ENCODE assay signal across 8 mouse cellular contexts in the genomic region with DNA sequence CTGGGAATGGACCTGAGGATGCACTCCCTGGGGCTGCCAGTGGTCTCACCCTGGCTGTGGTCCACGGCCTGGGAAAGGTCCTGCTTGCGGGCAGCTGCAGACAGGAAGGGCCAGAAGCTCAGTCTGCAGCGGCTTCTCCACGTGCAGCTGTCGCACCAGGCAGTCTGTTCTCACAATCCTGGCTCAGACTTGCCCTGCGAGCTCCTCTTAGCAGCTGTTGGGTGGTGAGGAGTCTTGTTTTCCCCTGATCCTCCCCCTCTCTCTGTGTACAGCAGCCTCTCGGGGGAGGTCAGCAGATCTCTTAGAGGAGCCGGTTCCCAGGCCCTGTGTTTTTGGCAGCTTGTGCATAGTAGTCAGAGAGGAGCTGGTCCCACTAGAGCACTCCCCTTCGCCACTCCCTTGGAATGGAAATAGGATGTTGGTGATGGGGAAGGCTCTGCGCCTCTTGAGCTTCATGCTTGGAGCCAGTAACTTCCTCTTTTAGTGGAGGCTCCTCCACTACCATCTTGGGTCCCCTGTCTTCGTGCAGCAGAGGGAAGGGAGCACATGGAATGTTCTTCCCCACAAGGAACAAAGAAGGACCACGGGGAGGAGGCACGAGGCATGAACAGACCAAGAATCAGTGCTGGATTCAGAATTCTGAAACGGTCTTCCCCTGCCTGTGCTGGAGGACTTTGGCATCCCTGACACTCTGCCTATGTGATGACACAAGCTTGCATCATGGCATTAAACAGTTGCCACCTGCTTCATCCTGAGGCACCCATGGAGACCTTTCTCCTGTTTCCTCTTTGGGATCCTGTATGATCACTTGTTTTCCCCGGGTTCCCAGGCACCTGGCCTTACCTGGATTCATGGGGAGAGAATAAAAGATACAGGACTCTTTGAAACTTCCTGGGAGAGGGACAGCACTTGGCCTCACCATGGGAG. TPM values are rescaled to one million over a fixed set of nuclear protein-coding genes. Genes with fewer than 3 reads are reported as not detected.
DNase-seq lines count a peak whose midpoint lies in the region; ATAC-seq and TF ChIP-seq lines count a peak whose summit lies in the region.

No protein-coding gene starts in this region.

- H3K4me1 ChIP-seq in forebrain, embryonic 13.5 days, result no peaks in the 10 kb centered on the region

- ATAC-seq in forebrain, embryonic 13.5 days, result no peak

- no peaks in the 10 kb centered on the region for H3K9me3 ChIP-seq in forebrain, embryonic 13.5 days (replicated peaks)

- TF ChIP-seq CTCF in layer of hippocampus, adult 2 months (conservative IDR thresholded peaks at IDR 0.05), result no peak

- H3K27me3 ChIP-seq in forebrain, embryonic 13.5 days, result no peaks in the 10 kb centered on the region

- H3K36me3 ChIP-seq in forebrain, embryonic 13.5 days (ENCODE audit: poor library complexity, severe bottlenecking), result no peaks in the 10 kb centered on the region

- no peak overlapping the region for H3K9ac ChIP-seq in forebrain, embryonic 13.5 days

- no peak for DNase-seq in layer of hippocampus, adult 2 months (ENCODE audit: low spot score in 2 of 2)
- DNase-seq in layer of hippocampus, adult 18-20 months (ENCODE audit: low spot score in 2 of 2), result no peak
- peak; percentile 66 for DNase-seq in MN1 (ENCODE audit: low spot score)
- DNase-seq in heart, adult 9 months (ENCODE audit: low spot score in 2 of 2), result peak; percentile 87 to 94
- peak; percentile 20 to 72 for DNase-seq in kidney, postnatal 25 days
- DNase-seq in ovary, adult 18-20 months (ENCODE audit: low spot score), result peak; percentile 70
- DNase-seq in adrenal gland, postnatal 25 days, result no peak

- no peak overlapping the region for H3K4me3 ChIP-seq in layer of hippocampus, adult 2 months
- H3K4me3 ChIP-seq in forebrain, embryonic 13.5 days, result no peak overlapping the region

- peak overlapping the region; percentile 65 for H3K27ac ChIP-seq in layer of hippocampus, adult 2 months
- H3K27ac ChIP-seq in forebrain, embryonic 13.5 days, result no peak overlapping the region

- no peak overlapping the region for H3K4me2 ChIP-seq in forebrain, embryonic 13.5 days

- 76% methylated on average over 15 of the region's 15 CpGs for WGBS in forebrain, embryonic 13.5 days

RNA-seq across cellular contexts. Expression of a gene that starts 14.3 kb away (rescaled TPM):
- 10 to 100 TPM; 64.4 to 69.2 TPM for total RNA-seq in layer of hippocampus, adult 2 months (2021)
- 10 to 100 TPM; 58.5 to 68.8 TPM for total RNA-seq in layer of hippocampus, adult 18-20 months (2021)
- 51.8 and 53.9 TPM in 2 replicates for total RNA-seq in adrenal gland, postnatal 25 days (2021)
- polyA plus RNA-seq in forebrain, embryonic 13.5 days (2015; fragmentation: Nextera tagmentation; extraction: Ambion mirVana), result 135 and 140 TPM in 2 replicates

RNA-seq across cellular contexts. Expression of a gene that starts 33.4 kb away (rescaled TPM):
- total RNA-seq in layer of hippocampus, adult 2 months (2021), result 1 to 10 TPM; 4.1 to 6.0 TPM
- 1 to 10 TPM; 6.3 to 8.2 TPM for total RNA-seq in layer of hippocampus, adult 18-20 months (2021)
- total RNA-seq in adrenal gland, postnatal 25 days (2021), result 13.7 and 13.8 TPM in 2 replicates
- 3.0 and 3.8 TPM in 2 replicates for polyA plus RNA-seq in forebrain, embryonic 13.5 days (2015; fragmentation: Nextera tagmentation; extraction: Ambion mirVana)

RNA-seq across cellular contexts. Expression of a gene that starts 43.7 kb away (rescaled TPM):
- 100 to 1,000 TPM; 170 to 176 TPM for total RNA-seq in layer of hippocampus, adult 2 months (2021)
- total RNA-seq in layer of hippocampus, adult 18-20 months (2021), result 100 to 1,000 TPM; 174 to 181 TPM
- total RNA-seq in adrenal gland, postnatal 25 days (2021), result 131 and 144 TPM in 2 replicates
- 175 and 178 TPM in 2 replicates for polyA plus RNA-seq in forebrain, embryonic 13.5 days (2015; fragmentation: Nextera tagmentation; extraction: Ambion mirVana)

Comparison
In these comparisons a context has a peak if more than half of its experiments do, and no peak if none do; other contexts are left out.
1. DNase-seq: peak in MN1 (single experiment), heart, adult 9 months (2 of 2), kidney, postnatal 25 days (2 of 2) and ovary, adult 18-20 months (single experiment); none in layer of hippocampus, adult 2 months (0 of 2), layer of hippocampus, adult 18-20 months (0 of 2) and adrenal gland, postnatal 25 days (single experiment).